Mouse (Mus musculus) embryonic facial prominence, embryonic 13.5 days (tissue): Measurements from ENCODE around the gene Mgat4a. TPM values are rescaled to one million over a fixed set of nuclear protein-coding genes. Genes with fewer than 3 reads are reported as not detected.

ENCODE experiments used
- ATAC-seq: fragments of 200-750 bp; cut with Nextera tagmentation; 2 replicates; pipeline ENCODE4 v1.8.0; 2017; ENCODE audit warnings: low read depth; ENCODE audit not compliant: insufficient number of reproducible peaks, insufficient read depth, low FRiP score, low TSS enrichment
- H3K27ac ChIP-seq: fragments of 300-500 bp; sonication (generic); 2 replicates; pipeline ENCODE4 v1.5.1; 2015; ENCODE audit warnings: moderate library complexity, mild to moderate bottlenecking, inconsistent platforms
- H3K27me3 ChIP-seq: fragments of 300-500 bp; sonication (generic); 2 replicates; pipeline ENCODE4 v1.6.1; 2015; ENCODE audit warnings: mild to moderate bottlenecking, inconsistent platforms
- H3K36me3 ChIP-seq: fragments of 300-500 bp; sonication (generic); 2 replicates; pipeline ENCODE4 v1.6.1; 2015; ENCODE audit warnings: mild to moderate bottlenecking, inconsistent platforms
- H3K4me1 ChIP-seq: fragments of 300-500 bp; sonication (generic); 2 replicates; pipeline ENCODE4 v1.6.1; 2015; ENCODE audit warnings: inconsistent platforms
- H3K4me2 ChIP-seq: fragments of 300-500 bp; sonication (generic); 2 replicates; pipeline ENCODE4 v1.6.1; 2015; ENCODE audit warnings: moderate library complexity, mild to moderate bottlenecking, inconsistent platforms
- H3K4me3 ChIP-seq: fragments of 300-500 bp; sonication (generic); 2 replicates; pipeline ENCODE4 v1.5.1; 2015; ENCODE audit warnings: mild to moderate bottlenecking, inconsistent platforms
- H3K9ac ChIP-seq: fragments of 300-500 bp; sonication (generic); 2 replicates; pipeline ENCODE4 v1.6.1; 2015; ENCODE audit warnings: mild to moderate bottlenecking, inconsistent platforms
- H3K9me3 ChIP-seq: fragments of 300-500 bp; sonication (generic); 2 replicates; pipeline ENCODE4 v1.6.1; 2016; ENCODE audit warnings: inconsistent platforms
- WGBS: fragments of 180-500 bp; shearing (Covaris S2); methylation state at CpG from one replicate; pipeline ENCODE4 v1.1.7; 2015; ENCODE audit warnings: mixed read lengths; 5-methylcytosine and 5-hydroxymethylcytosine counted together
- polyA plus RNA-seq: library from polyadenylated mRNA; unstranded; fragments of >200 nt; fragmentation: Nextera tagmentation; extraction: Ambion mirVana; gene quantifications from 2 replicates; pipeline ENCODE4 v1.2.1, GENCODE M21; 2015

The Mgat4a gene
- polyA plus RNA-seq, 1 experiment from 2014 or later, result 5.4 TPM

DNA sequence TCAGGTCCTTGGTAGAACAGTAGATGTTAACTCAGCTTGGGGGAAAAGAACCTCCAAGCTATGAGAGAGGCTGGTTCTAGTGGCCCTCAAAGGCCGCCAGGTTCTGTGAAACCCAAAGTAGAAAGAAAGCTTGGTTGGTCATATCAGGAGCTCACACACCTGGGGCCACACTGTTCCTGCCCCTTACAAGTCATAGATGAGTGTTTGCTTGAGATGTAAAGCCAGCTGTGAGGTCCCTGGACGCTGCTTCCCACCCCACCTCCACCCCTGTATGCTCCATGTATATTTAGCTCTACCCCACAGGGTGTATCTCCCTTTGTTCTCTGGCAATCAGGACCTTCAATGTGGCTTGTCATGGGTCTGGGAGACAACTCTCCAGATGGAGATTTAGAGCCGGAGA, 132.1 kb downstream of the Mgat4a start:
- Histone ChIP-seq H3K27me3 (no peaks in the 10 kb centered on the region), H3K9me3 (no peaks in the 10 kb centered on the region), H3K4me1 (no peaks in the 10 kb centered on the region), H3K9ac (no peak overlapping the region), H3K36me3 (no peaks in the 10 kb centered on the region), H3K4me3 (no peak overlapping the region), H3K4me2 (no peak overlapping the region), H3K27ac (no peak overlapping the region)
- WGBS, result 78% methylated on average over 3 of the region's 3 CpGs
- ATAC-seq, result no peak

- H3K9me3 ChIP-seq, result no peaks in the 10 kb centered on the region
- no peak for ATAC-seq
- no peaks in the 10 kb centered on the region for H3K4me1 ChIP-seq
- H3K27me3 ChIP-seq, result no peaks in the 10 kb centered on the region
- H3K36me3 ChIP-seq, result no peaks in the 10 kb centered on the region
- H3K27ac ChIP-seq, result no peak overlapping the region
- H3K4me2 ChIP-seq, result no peak overlapping the region
- no peak overlapping the region for H3K4me3 ChIP-seq
- H3K9ac ChIP-seq, result no peak overlapping the region
- WGBS, result 76% methylated on average over 8 of the region's 8 CpGs
Measured at GRCm38 (mm10) chr1:37408059-37408458, 132.8 kb downstream of the Mgat4a start.

DNA sequence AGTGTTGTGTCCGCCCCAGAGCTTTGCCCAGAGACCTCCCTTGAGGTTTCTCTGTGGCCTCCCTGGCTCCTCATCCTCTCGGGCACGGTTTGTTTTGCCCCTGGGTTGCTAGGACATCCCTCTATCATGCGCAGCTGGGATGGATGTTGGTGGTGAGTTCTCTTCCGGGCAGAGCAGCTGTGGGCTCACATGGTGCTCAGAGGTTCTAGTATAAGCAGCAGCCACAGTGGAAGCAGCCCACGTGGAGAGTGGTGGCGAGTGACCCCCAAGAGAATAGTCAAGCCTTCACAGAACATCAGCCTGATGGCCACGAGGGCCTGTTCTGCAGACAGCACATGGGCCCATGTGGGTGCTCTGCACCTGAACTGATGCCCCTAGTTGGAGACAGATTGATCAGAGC, 133.6 kb downstream of the Mgat4a start:
- Histone ChIP-seq H3K36me3 (no peaks in the 10 kb centered on the region), H3K27me3 (no peaks in the 10 kb centered on the region), H3K9me3 (no peaks in the 10 kb centered on the region), H3K4me2 (no peak overlapping the region), H3K4me3 (no peak overlapping the region), H3K27ac (no peak overlapping the region), H3K9ac (no peak overlapping the region), H3K4me1 (no peaks in the 10 kb centered on the region)
- no peak for ATAC-seq
- 74% methylated on average over 8 of the region's 8 CpGs for WGBS

DNA sequence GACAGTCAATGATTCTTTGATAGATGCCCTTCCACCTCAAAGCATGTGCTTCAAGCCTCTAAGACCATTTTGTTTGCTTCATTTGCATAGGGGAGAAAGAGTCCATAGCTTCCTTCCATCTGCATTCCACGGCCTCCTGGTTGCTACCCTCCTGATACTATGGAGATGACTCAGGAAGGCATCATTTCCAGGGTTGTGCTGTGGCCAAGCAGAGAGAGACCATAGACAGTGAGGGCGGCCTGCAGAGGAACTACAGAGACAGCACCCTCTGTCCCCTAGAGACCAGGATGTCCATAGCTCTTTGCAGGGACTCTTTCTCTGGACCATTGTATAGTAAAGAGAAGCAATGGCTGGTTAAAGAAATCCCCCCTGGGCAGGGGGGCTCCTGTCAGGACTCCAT, 135.7 kb downstream of the Mgat4a start:
- no peak overlapping the region for H3K9ac ChIP-seq
- H3K27me3 ChIP-seq, result no peaks in the 10 kb centered on the region
- H3K4me2 ChIP-seq, result no peak overlapping the region
- no peaks in the 10 kb centered on the region; the same call in 1 of the 2 replicates for H3K36me3 ChIP-seq
- ATAC-seq, result no peak
- H3K9me3 ChIP-seq, result no peaks in the 10 kb centered on the region
- no peak overlapping the region for H3K4me3 ChIP-seq
- no peak overlapping the region for H3K27ac ChIP-seq
- WGBS, result 80% methylated on average over 2 of the region's 2 CpGs
- no peaks in the 10 kb centered on the region for H3K4me1 ChIP-seq

DNA sequence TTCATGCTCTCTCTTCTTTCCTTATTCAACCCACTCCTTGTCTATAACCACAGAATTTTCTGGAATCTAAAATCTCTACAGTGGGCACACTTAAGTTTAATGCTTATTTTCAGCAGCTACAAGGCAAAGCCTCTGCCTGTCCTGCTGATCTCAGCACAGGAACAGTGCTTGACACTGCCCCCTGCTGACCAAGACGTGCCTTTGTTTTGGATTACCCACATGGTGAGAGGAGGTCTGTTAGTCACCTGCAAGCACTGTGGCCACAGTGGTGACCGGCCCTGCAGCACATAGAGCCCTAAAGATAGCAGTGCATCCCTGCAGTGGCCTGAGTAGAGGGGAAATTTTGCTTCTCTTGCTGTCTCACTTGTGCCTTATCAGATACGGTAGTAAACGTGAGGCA, 139.1 kb downstream of the Mgat4a start:
- H3K36me3 ChIP-seq, result peaks cover 18% of the 10 kb centered on the region
- H3K9me3 ChIP-seq, result no peaks in the 10 kb centered on the region
- no peaks in the 10 kb centered on the region for H3K4me1 ChIP-seq
- no peak overlapping the region for H3K4me3 ChIP-seq
- no peak overlapping the region for H3K27ac ChIP-seq
- no peak overlapping the region for H3K9ac ChIP-seq
- 54% methylated on average over 4 of the region's 4 CpGs for WGBS
- no peaks in the 10 kb centered on the region for H3K27me3 ChIP-seq
- no peak for ATAC-seq
- H3K4me2 ChIP-seq, result no peak overlapping the region

- H3K27ac ChIP-seq, result no peak overlapping the region
- no peaks in the 10 kb centered on the region for H3K4me1 ChIP-seq
- 84% methylated on average over 8 of the region's 8 CpGs for WGBS
- H3K36me3 ChIP-seq, result peaks cover 38% of the 10 kb centered on the region
- no peaks in the 10 kb centered on the region for H3K9me3 ChIP-seq
- no peak overlapping the region for H3K4me3 ChIP-seq
- H3K9ac ChIP-seq, result no peak overlapping the region
- ATAC-seq, result no peak
- no peak overlapping the region for H3K4me2 ChIP-seq
- no peaks in the 10 kb centered on the region for H3K27me3 ChIP-seq
Measured at GRCm38 (mm10) chr1:37399734-37400133, 141.1 kb downstream of the Mgat4a start.

DNA sequence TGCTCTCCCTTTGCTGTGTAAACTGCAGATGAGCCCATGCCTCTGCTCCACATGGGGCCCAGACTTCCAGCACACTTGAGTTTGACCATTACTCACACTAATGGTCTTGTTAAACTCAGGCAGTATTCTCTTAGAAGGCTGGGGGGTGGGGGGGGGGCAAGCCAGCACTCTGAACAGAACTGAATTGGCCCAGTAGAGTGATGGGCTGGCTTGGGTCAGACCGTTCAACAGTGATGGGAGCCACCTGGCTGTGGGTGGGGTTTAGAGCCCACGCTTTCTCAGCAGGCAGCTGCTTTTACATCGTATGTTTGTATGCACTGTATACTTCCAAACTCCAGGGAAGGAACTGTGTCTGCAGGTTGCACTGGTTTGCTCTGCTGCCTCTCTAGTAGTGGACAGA, 141.9 kb downstream of the Mgat4a start:
- H3K9me3 ChIP-seq, result no peaks in the 10 kb centered on the region
- H3K36me3 ChIP-seq, result peaks cover 45% of the 10 kb centered on the region
- H3K4me3 ChIP-seq, result no peak overlapping the region
- H3K27me3 ChIP-seq, result no peaks in the 10 kb centered on the region
- no peaks in the 10 kb centered on the region for H3K4me1 ChIP-seq
- no peak for ATAC-seq
- no peak overlapping the region for H3K4me2 ChIP-seq
- no peak overlapping the region for H3K27ac ChIP-seq
- 64% methylated on average over 3 of the region's 3 CpGs for WGBS
- H3K9ac ChIP-seq, result no peak overlapping the region

- 74% methylated on average over 1 of the region's 1 CpGs for WGBS
- H3K4me1 ChIP-seq, result no peaks in the 10 kb centered on the region
- H3K4me2 ChIP-seq, result no peak overlapping the region
- H3K27me3 ChIP-seq, result no peaks in the 10 kb centered on the region
- no peak overlapping the region for H3K4me3 ChIP-seq
- no peak overlapping the region for H3K27ac ChIP-seq
- ATAC-seq, result no peak
- H3K36me3 ChIP-seq, result peaks cover 57% of the 10 kb centered on the region
- H3K9me3 ChIP-seq, result no peaks in the 10 kb centered on the region
- H3K9ac ChIP-seq, result no peak overlapping the region
Measured at GRCm38 (mm10) chr1:37396481-37396880, 144.3 kb downstream of the Mgat4a start.

GRCm38 (mm10) chr1:37393174-37393573, 147.6 kb downstream of the Mgat4a start:
- 74% methylated on average over 5 of the region's 5 CpGs for WGBS
- H3K36me3 ChIP-seq, result peaks cover 74% of the 10 kb centered on the region
- no peak overlapping the region for H3K4me3 ChIP-seq
- no peaks in the 10 kb centered on the region for H3K4me1 ChIP-seq
- H3K9me3 ChIP-seq, result no peaks in the 10 kb centered on the region
- H3K9ac ChIP-seq, result no peak overlapping the region
- H3K4me2 ChIP-seq, result no peak overlapping the region
- ATAC-seq, result no peak
- H3K27ac ChIP-seq, result no peak overlapping the region
- H3K27me3 ChIP-seq, result no peaks in the 10 kb centered on the region

Other genes starting within 250 kb of the Mgat4a start
- gene Inpp4a, start 241.2 kb downstream of the Mgat4a start, polyA plus RNA-seq, result 21.0 and 22.2 TPM in 2 replicates
- gene Coa5, start 110.9 kb downstream of the Mgat4a start, polyA plus RNA-seq, result 48.1 and 50.0 TPM in 2 replicates
- gene Unc50, start 110.9 kb downstream of the Mgat4a start, polyA plus RNA-seq, result 138 and 144 TPM in 2 replicates
- gene 2010300C02Rik, start 179.1 kb upstream of the Mgat4a start, polyA plus RNA-seq, result 1.9 and 2.5 TPM in 2 replicates